Mouse (Mus musculus) cerebellum, adult 2 months (tissue): ENCODE measurements around the gene Fgd2.

Experiments used
- CTCF ChIP-seq: fragments of 200-500 bp; IDR thresholded peaks from 2 replicates; pipeline ENCODE4 v1.5.1; 2011; ENCODE audit warnings: low read depth, mild to moderate bottlenecking, control low read depth, low read length, moderate library complexity, borderline replicate concordance; ENCODE audit not compliant: insufficient read depth
- POLR2A ChIP-seq: fragments of 200-500 bp; IDR thresholded peaks from 2 replicates; pipeline ENCODE4 v1.6.1; 2011; ENCODE audit warnings: low read length, control low read depth, borderline replicate concordance; ENCODE audit not compliant: insufficient read depth

- TF ChIP-seq POLR2A (no peak), CTCF (no peak)
These were observed 24.3 kb upstream of the Fgd2 start for GRCm38 (mm10) chr17:29336266-29336990.
